Mouse (Mus musculus): ENCODE results near the gene Arsg.

Gene Arsg

GRCm38 (mm10) chr11:109547652-109548051, 74.5 kb downstream of the Arsg start:
- no peak for DNase-seq

GRCm38 (mm10) chr11:109549599-109550290, 76.6 kb downstream of the Arsg start:
- no peak for DNase-seq

- DNase-seq = no peak
Observed at GRCm38 (mm10) chr11:109553921-109554320, 80.7 kb downstream of the Arsg start.

- DNase-seq = no peak
Observed at GRCm38 (mm10) chr11:109554443-109554842, 81.3 kb downstream of the Arsg start.

GRCm38 (mm10) chr11:109556130-109556529, 83.0 kb downstream of the Arsg start:
- no peak for DNase-seq

- DNase-seq = no peak
Observed at GRCm38 (mm10) chr11:109557419-109557818, 84.2 kb downstream of the Arsg start.

GRCm38 (mm10) chr11:109559241-109559640, 86.1 kb downstream of the Arsg start:
- DNase-seq = peak; percentile 96

- peak; percentile 94 for DNase-seq
Observed at GRCm38 (mm10) chr11:109560793-109561257, 87.7 kb downstream of the Arsg start.

- DNase-seq = no peak
Observed at GRCm38 (mm10) chr11:109561445-109561844, 88.3 kb downstream of the Arsg start.

- no peak for DNase-seq
Observed at GRCm38 (mm10) chr11:109563708-109564107, 90.5 kb downstream of the Arsg start.

GRCm38 (mm10) chr11:109564466-109565214, 91.5 kb downstream of the Arsg start:
- DNase-seq = no peak

- DNase-seq = no peak
Observed at GRCm38 (mm10) chr11:109569007-109569618, 95.9 kb downstream of the Arsg start.

GRCm38 (mm10) chr11:109569809-109570208, 96.6 kb downstream of the Arsg start:
- peak; percentile 91 for DNase-seq

GRCm38 (mm10) chr11:109572051-109572450, 98.9 kb downstream of the Arsg start:
- DNase-seq = no peak

- no peak for DNase-seq
Observed at GRCm38 (mm10) chr11:109574604-109575003, 101.4 kb downstream of the Arsg start.

GRCm38 (mm10) chr11:109575832-109576231, 102.7 kb downstream of the Arsg start:
- no peak for DNase-seq

GRCm38 (mm10) chr11:109578536-109578935, 105.4 kb downstream of the Arsg start:
- no peak for DNase-seq

- no peak for DNase-seq
Observed at GRCm38 (mm10) chr11:109579999-109580398, 106.8 kb downstream of the Arsg start.

GRCm38 (mm10) chr11:109583986-109584385, 110.8 kb downstream of the Arsg start:
- no peak for DNase-seq

GRCm38 (mm10) chr11:109584843-109585713, 111.9 kb downstream of the Arsg start:
- peak; percentile 93 for DNase-seq

GRCm38 (mm10) chr11:109586424-109586823, 113.2 kb downstream of the Arsg start:
- DNase-seq = no peak

- peak; percentile 89 for DNase-seq
Observed at GRCm38 (mm10) chr11:109587019-109587418, 113.8 kb downstream of the Arsg start.

Data from heart, adult 11 months (tissue).